Mouse (Mus musculus): ENCODE data around the gene Plxnb3.

Gene Plxnb3

DNA sequence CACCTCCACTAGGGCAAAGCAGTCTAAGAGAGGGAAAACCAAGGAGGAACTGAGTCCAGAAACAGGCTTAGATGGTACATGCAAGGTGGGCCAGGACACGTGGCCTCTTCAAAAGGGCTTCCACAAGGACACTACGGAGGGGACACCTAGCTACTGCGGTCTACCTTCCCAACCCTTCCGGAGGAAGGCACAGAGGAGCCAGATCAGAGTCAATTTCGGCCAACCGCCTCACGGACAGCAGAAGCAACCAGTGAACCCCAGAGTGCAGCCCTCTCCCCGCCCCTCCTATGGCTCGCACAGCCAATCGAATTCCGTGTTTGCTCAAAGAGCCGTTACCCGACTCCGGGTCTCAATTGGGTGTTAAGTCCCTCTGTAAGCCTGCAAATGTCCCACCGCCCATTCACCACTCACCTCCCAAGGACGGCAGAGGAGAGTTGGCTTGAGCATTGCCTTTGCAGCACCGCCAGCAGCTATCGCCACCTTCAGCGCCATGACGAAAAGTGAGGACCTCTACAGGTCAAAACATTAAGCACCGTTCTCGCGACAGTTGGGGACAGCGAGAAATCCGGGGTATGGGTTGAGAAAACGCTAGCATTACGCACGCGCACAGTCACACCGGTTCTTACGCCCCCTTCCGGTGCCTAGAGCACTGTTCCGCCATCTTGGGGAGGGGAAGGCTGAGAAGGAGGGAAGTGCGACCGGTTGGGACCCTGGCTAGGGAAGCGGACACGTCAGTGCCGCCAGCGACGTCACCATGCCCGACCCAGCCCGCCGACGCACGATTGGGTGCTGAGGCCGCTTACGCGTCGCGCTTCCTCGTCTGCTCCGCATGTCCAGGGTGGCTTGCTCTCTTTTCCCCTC, 29.7 kb downstream of the Plxnb3 start, which contains the start of the genes Idh3g and Ssr4:
Gene Idh3g, minus strand, starts transcription at position 534 of the 861 bp plus-strand sequence.
Gene Ssr4, plus strand, starts transcription at position 665 of the 861 bp plus-strand sequence.
- peak; percentile 90 for DNase-seq

DNA sequence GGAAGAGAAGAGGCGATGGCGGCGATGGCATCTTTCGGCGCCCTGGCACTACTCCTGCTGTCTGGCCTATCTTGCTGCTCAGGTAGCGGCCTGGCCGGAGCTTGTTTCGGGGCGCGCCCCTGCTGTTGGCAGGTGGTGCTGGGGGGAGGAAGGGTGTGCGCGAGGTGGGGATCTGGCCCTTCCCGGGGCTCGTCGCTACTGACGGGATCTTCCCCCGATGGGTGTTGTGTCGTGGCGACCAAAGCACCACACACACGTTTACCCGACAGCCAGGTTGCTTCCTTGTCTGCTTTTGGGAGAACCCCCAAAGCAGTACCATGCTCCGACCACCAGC, 30.3 kb downstream of the Plxnb3 start:
- DNase-seq, result no peak

DNA sequence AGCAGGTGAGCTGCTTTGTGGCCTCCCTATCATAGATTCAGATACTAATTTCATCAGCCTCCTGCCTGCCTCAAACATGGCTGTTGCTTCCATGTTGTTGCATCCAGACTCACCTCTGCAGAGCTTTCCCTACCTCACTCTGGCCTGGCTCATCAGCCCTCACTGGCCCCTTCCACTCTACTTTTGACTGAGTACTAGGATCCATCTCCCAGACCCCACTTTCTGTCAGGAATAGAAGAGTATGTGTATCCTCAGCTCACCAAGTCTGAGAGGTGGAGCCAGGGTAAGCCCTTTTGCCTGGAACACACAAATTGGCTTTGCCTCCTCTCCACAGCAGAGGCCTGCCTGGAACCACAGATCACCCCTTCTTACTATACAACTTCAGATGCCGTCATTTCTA, 31.6 kb downstream of the Plxnb3 start:
- DNase-seq, result no peak

DNA sequence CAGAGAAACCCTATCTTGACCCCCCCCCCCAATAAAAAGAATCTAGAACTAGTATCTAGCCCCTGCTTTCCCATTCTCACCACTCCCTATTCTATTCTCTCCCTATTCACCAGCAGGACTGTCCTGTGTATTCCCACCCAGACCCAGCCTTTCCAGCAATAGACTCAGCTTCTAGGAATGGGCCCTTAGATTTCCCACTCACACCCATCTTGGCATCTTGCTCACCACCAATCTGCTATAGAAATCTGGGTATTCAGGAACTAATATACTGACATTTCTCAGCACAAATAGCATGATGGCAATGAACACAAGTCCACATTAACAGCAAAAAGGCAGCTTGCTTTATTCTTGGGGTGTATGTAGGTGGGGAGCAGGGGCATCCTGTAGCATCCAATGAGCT, 36.1 kb downstream of the Plxnb3 start:
- DNase-seq, result no peak

DNA sequence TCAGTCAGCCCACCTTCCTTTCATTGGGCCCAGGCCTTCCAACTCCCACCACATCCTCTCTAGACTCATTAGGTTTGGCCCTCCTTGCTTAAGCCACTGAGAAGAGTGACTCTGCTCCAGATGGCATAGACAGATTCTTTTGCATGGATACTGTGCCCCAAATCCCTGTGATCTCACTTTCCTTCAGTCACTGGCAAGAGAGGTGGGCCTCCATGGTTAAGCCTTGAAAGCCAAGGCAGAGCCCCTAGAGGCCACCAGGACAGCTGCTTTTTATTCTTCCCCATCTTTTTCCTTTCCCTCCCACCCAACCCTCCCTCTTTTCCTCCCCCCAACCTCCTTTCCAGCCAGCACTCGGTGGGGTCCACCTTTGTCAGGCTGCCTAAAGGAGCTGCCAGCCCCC, 36.6 kb downstream of the Plxnb3 start:
- DNase-seq, result no peak

DNA sequence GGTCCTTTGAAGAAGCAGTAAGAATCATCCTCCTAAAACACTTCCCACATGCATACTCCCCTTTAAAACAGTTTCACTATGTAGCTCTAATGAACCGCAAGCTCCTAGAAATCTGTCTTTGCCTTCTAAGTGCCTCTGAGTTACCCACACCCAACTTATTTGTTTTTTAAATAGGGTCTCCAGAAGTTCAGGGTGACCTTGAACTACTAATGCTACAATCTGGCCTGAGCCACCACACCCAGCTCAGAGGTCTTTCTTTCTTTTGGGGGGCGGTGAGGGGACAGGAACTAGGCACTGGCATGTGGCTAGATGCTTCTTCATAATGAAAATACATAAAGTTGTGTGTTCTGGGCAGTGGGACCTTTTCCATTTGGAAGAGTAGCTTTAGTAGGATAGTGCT, 40.6 kb downstream of the Plxnb3 start:
- DNase-seq, result no peak

DNA sequence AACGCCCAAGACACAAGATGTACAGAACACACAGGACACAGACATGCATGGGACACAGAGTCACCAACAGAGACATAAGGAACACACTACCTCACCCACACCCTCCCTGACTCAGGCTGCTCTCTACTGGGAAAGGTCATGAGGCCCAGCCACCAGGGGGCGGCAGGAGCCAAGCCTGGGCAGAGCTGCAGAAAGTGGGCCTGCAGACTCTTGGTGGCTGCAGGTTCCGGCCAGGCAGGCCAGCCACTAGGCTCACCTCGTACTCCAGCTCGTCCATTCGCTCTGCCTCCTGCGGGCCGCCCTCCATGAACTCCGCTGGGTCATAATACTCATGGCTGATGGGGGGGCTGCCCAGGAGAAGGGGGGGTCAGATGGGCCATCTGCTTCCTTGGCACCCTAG, 41.6 kb downstream of the Plxnb3 start:
- DNase-seq, result peak; percentile 81

DNA sequence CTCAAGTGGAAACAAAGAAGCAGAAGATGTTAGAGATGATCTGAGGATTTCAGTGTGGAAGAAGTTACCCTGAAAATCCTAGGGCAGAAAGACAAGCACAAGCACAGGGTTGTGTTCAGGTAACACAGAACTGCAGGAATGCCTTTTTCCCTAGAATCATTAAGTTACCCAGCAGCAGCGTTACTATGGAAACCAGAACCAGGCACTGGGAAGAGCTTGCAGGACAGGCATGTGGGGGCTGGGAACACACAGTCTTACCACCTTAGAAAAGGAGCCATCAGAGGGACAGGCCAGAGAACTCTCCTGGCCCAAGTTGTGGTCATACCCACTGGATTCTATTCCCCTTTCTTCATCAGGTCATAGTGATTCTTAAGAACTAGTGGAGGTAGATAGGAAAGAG, 48.9 kb downstream of the Plxnb3 start:
- no peak for DNase-seq

DNA sequence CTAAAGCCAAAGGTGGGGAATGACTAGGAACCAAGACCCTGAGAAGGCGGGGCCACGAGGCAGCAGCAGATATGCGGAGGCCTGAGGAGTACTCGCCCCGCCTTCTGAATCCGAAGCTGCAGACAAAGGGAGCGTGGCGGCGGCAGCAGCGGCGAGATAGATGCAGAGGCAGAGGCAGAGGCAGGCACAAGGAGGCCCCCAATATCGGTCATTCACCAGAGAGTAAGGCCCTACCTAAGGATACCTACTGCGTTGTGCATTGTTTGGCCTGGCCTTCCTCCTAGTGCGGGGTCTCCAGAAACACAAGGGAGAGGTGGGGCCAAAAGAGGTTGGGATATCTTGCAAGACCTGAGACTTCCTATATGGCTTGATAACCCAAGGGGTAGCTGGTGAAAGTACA, 58.2 kb downstream of the Plxnb3 start:
- DNase-seq, result no peak

DNA sequence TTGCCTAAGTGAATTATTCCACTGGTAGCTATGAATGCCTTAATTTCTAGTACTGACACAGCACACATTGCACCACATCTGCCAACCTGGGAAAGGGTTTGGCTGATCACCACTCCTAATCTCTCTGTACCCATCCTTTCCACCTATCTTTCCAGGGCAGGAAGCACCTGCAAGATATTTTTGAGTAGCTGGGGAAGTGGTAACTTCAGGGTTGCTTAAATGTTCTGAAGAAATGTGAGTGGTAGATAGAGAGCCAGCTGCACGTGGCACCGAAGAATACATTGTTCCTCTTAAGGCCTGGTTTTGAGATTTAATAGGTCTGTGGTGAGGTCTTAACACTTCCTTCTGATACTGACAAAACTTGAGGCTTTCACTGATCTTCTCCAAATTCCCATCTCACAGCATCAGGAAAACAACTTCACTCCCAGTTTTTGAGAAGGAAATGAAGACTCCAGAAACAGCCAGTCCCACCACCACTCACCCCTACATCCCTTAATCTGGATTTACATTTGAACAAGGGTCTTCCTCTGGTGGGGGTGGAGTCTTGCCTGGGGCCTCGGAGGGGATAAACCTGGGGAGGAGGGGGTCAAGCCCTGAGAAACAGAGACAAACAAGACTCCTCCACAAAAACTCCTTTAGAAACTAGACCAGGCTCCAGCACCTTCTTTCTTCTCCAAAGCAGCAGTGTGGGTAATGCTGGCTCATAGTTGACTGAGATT, 59.9 kb downstream of the Plxnb3 start:
- no peak for DNase-seq

Data from cerebellum, adult 11 months (tissue).